Mouse (Mus musculus) ZHBTc4 (cell line): ENCODE data around the gene Yju2.

Experiments used
- DNase-seq: peaks from one replicate; pipeline ENCODE4 v3.0.0-alpha.2; 2011; ENCODE audit warnings: low read depth, low spot score

Yju2 gene

GRCm38 (mm10) chr17:56006956-56007355 is 48.1 kb downstream of the Yju2 start:
- peak; percentile 72 for DNase-seq

DNA sequence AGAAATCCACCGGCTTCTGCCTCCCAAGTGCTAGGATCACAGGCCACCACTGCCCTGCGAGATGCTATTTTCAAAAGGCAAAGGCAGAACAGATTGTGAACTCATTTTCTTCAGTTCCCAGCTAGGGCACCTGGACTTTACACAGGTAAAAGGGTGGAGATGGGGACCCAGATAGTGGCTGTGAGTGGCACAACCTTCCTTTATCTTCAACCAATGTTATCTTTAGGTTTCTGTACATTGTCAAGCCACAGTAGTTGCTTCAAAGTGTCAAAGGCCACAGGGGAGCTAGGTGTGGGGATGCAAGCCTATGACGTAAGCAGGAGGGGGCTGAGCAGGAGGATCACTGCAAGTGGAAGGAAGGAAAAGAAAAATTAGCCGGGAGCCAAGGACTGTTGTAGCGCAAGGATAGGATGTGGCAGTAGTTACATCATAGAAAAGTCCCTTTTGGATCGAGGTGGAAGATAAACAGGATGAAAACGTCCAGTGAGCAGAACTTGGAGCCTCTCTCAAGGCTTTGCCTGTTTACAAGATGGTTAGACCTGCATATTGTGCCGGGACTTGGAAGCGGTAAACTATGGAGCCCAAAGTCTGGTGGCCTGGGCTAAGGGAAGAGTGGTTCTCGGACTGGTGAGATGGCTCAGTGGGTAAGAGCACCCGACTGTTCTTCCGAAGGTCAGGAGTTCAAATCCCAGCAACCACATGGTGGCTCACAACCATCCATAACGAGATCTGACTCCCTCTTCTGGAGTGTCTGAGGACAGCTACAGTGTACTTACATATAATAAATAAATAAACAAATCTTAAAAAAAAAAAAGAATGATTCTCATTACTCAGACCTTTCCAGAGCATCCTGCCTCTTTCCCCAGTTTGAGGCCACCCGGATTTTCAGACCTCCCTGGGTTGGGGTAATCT is 48.8 kb downstream of the Yju2 start:
- DNase-seq = peak; percentile 60

GRCm38 (mm10) chr17:56008356-56009087 is 49.6 kb downstream of the Yju2 start:
- peak; percentile 98 for DNase-seq

DNA sequence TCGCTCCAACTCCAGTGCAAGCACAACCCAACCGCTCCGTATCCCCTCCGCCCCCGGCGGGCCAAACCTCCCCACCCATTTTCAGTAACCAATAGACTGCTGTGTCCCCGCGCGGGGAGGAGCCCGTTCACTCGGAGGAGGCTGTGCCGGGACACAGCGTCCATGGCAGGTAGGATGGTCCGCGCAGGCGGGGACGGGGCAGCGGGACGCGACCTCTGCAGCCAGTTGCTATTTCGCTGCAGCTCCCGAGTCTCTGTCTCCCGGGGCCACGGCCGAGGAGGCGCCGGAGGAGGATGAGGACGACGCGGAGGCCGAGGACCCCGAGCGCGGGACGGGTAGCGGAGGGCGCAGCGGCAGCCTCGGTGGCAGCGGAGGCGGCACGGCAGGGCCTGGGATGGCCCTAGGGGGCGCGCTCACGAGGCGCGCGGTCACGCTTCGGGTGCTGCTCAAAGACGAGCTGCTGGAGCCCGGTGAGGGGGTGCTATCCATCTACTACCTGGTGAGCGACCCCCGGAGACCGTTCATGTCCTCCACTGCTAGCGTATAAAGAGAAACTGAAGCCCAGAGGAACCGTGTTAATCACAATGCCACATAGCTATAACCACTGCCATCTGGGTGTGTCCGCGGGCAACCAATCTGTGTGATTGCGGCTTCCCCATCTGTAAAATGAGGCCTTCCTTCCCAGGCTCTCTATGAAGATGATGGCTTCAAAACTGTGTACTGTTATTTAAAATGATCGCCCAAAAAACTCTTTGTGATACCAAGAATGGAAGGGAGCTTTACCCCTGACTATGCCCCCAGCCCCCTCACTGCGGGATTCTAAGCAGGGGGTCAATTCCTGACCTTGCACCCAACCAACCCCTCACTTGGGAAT is 50.4 kb downstream of the Yju2 start:
- DNase-seq = peak; percentile 95

DNA sequence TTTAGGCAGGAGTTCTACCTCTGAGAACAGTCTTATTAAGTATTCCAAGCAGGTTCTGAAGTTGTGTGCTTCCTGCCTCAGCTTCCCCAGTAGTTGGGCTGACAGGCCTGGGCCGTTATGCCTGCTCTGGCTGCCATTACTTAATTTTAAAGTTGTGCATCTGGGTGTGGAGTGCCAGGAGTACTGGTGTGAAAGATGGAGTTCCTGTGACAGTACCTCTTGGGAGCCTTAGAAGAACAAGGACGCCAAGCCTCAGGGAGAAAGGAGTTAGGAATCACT is 51.0 kb downstream of the Yju2 start:
- DNase-seq = no peak

GRCm38 (mm10) chr17:56010255-56010654 is 51.4 kb downstream of the Yju2 start:
- no peak for DNase-seq

DNA sequence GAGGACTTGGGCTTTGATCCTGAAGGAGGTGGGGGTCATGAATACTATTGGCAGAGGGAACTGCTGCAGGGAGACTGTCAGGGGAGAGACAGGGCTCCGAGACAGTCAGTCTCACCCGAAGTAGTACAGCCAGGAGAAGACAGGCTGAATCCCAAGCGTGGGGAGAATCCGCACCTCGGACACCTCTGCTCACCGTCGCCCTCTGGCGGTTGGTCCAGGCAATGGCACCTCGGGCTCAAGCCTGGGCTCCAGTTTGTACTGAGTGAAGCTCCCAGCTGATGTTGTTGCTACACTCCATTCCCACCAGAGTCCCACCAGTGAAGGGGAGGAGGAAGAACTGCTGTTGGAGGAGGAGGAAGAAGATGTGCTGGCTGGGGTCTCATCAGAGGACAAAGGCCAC is 51.8 kb downstream of the Yju2 start:
- DNase-seq = peak; percentile 89

DNA sequence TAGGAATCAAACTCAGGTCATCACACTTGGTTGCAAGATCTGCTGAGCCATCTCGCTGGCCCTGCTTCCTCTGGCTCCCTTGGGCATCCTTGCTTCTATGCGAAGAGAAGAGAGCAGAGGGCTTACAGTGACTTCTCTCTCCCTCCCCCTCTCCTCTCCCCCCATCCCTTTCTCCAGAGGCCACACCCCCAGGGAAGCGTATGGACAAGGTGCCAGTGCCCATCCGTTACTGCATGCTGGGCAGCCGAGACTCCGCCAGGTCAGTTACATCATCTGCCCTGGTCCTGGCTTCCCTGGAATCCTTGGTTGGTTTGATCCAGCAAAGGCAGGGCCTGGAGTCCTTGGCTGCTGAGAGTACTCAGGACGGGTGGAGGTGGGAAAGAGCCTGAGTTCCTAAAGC is 52.5 kb downstream of the Yju2 start:
- DNase-seq = no peak

- DNase-seq = no peak
Observed at GRCm38 (mm10) chr17:56015293-56015692, 56.4 kb downstream of the Yju2 start.

DNA sequence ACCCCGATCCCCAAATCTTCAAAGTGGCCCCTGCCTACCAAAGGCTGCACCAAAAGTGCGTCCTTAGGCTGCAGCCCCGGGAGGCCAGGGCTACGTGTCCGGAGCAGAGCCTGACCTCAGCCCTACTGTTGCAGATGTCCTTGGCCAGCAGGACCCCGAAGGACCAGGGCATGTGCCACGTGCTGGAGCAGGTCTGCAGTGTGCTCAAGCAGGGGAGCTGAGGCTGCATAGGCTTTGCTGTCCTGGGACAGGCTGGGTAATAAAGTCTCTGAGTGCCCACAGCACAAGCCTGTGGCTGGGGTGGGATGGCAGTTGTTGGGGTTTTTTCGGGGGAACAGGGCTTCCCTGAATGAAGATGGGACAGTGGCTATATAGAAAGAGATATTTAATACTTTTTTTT is 57.5 kb downstream of the Yju2 start:
- no peak for DNase-seq

DNA sequence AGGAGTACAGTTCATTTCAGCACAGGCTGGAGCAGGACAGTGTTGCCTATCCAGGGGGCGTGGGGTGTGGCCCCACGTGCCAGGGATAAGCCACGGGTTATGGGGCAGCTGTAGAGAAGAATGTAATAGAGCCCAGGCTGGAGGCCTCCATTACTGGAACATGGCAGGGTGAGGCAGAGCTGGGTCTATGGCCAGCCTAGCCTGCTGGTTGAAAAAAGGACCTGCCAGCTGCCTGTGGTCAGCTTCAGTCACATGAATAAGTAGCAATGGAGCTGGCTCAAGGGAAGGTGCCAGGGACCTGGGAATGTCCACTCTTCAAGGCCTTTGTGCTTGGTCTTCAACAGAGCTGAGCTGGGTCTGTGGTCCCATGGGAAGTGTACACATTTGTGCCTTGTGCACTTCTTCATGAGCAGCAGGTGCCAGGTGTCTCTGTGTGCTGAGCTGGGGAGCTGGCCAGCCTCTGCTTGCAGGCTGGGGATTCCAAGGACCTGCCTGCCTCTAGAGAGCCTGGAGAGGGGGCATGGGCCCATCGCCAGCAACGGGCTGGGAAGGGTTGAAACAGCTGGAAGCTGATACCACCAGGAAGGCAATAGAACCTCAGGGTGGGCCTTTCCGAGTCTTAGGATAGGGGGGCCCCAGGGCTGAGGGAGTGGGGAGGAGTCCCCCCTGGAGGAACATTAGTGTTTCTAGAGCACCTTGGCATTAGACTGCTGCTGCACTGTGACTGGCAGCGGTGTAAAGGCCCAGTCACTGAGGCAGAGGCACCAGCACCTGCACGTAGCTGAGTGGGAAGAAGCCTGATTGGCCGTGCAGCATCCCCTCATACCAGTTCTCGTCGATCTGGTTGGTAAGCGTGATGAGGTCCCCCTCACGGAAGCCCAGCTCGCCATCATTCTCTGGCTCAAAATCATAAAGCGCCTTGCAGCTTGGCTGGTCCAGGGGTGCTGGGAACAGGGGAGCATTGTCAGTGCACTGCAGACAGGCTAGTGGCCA is 58.2 kb downstream of the Yju2 start:
- DNase-seq = no peak

- DNase-seq = no peak
Observed at GRCm38 (mm10) chr17:56017848-56018247, 58.9 kb downstream of the Yju2 start.
